Mouse (Mus musculus) embryo, embryonic 11.5 days (tissue): ENCODE data around the gene Syngap1.

Source experiments
- DNase-seq: peaks from one replicate; pipeline ENCODE4 v3.0.0-alpha.2; 2012; ENCODE audit warnings: low read depth, low spot score

The Syngap1 gene

DNA sequence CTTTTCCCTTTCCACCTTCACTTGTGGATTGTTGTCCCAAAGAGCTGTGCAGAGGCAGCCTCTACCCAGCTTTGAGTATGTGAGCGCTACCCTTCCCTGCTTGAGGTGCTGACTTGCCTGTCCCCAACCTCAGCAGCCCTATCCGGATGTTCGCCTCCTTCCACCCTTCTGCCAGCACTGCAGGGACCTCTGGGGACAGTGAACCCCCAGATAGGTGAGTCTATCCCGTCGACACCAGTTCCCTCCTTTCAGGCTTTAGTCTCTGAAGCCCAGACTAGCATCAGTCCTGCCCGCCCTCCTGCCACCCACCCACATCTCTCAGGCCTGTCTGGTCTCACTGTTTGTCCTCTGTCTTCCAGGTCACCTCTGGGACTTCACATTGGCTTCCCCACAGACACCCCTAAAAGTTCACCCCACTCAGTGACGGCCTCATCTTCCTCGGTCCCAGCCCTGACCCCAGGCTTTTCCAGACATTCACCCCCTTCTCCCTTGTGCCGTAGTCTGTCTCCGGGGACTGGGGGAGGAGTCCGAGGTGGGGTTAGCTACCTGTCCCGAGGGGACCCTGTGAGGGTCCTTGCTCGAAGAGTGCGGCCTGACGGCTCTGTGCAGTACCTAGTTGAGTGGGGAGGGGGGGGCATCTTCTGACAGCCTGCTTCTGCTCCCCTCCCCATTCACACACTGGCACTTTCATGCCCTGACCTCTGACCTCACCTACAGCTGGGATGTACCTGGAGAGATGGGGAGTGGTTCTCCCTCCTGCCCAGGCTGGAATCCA, 3.9 kb upstream of the Syngap1 start:
- DNase-seq = no peak

DNA sequence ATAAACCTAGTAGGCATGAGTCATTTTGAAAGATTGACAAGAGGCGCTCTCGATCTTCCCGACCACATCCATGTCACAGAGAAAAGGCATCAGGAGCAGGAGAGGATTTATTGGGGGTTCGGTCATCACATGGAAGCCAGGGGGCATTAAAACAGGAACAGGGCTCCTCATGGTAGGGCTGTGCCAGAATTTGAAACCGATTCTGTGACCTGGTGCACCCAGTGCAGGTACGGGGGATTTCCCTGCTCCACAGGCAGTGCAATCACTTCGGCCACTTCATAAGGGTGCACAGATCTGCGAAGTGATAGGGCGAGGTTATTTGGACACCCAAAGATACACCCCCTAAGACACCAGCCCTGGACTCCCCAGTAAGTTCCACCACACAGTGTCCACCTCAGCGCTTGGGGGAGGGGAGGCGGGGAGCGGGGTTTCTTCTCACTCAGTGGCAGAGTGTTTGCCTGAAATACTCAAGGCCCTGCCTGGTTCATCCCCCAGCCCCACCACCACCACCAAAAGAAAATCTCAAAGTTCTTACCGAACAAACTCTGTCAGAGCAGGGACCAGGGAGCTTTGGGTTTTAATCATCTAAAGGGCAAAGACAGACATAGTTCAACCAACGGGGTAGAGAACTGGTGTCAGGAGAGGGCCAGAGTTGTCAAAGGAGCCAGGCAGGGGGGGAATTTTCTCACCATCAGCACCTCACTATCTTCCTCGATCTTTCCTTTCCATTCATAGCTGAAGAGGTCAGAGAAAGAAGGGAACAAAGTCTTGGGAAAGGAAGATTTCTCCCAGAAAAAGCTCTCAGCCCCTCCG, 3.0 kb upstream of the Syngap1 start:
- DNase-seq = no peak

DNA sequence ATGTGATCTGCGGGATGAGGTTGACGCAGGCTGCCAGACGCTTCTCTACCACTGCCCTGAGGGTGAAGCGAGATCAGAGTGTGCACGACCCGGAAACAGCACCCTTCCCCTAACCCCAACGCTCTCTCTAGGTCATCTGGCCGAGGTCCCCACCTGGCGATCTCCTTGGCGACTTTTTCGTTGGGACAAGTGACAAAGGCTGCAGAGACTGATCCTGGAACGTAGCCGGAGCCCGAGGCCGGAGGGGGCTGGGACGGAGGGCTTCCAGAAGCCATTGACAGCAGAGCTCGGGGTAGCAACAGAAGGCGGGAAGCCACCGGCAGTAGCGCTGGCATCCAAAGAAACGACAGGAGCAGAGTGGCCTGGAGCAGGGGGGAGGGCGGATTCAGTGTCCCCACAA, 2.3 kb upstream of the Syngap1 start:
- no peak for DNase-seq

DNA sequence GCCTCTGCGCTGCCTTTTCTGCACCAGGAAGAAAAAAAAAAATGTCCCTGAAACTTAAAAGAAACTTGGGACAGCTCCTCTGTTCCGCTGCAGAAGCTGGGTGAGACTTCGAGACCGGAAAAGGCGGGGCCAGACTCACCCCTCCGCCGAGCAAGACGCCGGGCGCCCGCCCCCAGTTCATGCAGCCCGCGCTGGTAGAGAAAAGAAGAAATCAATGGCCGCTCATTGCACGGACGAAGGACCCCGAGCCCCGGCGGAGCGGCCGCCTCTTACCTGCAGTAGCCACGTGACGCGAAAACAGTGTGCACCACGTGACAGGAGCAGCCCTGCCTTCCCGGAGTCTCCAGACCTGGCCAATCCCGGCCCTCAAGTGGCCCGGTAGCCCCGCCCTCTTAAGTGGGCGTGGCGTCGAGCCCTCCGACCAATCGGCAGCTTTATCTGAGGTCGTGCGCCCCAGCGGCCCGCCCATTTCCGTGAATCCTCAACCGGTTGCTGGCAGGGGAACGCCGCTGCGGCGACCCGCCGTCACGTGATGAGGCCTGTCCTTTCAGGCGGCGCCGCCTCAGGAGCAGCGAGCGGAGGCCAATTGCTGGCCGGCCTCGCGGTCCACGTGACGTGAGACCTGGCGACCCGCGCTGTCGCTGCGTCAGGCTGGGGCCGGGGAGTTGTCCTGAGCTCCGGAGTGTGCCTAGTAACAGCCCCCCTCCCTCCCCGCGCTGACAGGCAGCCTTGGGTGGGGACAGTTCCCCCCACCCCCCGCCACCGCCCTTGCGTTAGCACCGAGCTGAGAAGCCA, 1.7 kb upstream of the Syngap1 start, which contains the start of gene Cuta:
TSS of gene Cuta (minus strand) at position 392 of the 795 bp plus-strand sequence.
- peak; percentile 99 for DNase-seq

GRCm38 (mm10) chr17:26939973-26940300, 1.1 kb upstream of the Syngap1 start:
- no peak for DNase-seq

DNA sequence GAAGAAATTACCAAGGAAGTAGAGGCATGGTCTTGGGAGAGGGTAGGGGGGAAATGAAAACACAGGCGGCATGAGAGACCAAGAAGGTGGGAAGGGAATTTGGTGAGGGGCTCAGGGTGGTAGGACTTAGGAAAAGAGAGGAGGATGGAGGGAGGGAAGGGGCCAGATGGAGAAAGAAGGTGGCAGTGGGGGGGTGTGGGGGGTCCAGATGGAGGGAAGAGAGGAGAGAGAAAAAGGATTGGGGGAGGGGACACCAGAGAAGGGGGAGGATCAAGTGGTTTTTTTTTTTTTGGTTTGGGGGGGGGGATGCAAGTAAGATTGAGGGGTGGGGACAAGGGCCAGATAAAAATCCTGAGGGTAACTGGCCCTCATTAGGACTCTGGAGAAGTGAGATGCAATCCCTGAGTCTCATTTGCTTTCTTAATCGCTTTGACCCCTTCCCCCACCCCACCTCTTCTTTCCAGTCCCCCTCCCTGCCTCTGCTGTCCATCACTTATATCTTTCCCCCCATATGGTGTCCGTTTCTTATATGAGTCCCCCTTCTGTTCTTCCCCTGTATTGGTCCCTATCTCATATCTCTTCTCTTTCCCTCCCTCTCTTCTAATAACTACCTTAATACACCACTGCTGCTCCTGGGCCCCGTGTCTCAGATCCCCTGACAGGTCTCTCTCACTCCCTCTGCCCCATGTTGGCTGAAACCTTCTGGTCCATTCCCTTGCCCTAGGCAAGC, 953 bp downstream of the Syngap1 start:
- DNase-seq = no peak

- DNase-seq = no peak
Measured at GRCm38 (mm10) chr17:26945824-26946495, 4.9 kb downstream of the Syngap1 start.

GRCm38 (mm10) chr17:26946567-26946966, 5.5 kb downstream of the Syngap1 start:
- no peak for DNase-seq

DNA sequence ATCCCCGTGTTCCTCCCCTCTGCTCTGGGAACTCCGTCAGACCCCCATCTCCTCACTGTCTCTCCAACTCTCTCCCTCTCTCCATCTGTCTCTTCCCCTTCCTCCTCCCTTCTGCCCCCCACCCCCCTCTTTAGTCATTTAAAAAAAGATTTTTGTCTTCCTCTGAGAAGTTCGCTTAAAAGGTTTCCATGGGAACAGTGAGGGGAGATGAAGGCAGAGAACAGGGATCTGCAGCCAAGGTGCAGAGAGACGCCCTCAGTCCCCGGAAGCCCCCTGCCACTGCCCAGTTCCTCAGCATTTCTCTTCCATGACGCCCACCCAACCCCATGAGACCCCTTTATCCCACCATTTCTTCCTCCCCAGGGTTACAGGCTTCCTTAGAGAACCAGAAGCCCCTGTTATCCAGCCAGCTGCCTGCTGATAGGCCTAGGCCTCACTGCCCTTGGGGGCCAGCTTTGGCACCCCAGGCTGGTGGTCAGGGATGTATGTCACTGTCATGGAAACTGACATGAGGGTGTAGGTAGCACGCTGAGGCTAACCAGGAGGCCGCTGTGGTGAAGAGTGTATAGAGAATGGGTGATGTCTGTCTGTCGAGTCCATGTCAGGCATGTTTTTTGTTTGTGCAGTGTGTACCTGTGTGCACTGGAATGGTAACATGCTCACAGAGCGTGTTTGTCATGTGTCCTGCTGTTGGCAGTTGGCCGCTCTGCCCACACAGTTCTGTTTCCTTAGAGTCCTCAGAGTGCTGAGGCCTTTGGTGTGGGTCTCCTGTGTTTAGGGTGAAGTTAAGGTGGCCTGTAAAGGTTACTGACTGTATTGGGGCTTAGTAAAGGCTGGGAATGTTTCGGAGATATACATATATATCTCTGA, 6.4 kb downstream of the Syngap1 start:
- no peak for DNase-seq

DNA sequence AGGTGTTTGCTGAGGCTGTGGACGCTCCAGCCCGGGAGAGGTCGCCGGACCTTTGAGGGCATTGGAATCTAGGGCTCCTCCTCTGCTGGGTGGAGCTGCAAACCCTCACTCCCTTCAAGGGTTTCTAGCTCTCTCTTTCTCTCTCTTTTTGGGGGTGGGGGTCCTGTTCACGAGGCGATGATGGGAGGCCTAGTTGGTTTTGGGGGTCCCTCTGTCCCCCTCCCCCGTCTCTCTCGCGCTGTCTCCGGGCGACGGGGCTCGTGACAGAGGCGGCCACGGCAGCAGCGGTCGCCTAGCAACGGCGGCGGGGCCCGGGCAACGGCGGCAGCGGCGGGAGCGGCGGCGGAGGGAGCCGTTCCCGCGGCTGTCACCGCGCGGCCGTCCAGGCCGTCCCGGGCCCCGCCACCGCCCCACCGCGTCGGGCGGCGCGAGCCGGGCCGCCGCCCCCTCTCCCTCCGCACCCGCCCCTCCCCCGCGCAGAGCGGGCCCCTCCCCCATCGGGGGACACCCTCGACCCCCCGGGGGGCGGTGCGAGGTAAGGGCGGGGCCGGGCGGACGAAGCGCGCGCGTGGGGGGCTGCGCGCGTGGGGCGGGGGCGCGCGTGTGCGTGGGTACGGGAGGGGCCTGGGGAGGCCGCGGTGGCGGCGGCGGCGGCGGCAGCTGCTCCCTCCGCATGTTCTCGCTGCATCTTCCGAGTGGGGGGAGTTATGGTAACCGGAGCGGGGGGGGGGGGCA, 7.4 kb downstream of the Syngap1 start:
- no peak for DNase-seq

DNA sequence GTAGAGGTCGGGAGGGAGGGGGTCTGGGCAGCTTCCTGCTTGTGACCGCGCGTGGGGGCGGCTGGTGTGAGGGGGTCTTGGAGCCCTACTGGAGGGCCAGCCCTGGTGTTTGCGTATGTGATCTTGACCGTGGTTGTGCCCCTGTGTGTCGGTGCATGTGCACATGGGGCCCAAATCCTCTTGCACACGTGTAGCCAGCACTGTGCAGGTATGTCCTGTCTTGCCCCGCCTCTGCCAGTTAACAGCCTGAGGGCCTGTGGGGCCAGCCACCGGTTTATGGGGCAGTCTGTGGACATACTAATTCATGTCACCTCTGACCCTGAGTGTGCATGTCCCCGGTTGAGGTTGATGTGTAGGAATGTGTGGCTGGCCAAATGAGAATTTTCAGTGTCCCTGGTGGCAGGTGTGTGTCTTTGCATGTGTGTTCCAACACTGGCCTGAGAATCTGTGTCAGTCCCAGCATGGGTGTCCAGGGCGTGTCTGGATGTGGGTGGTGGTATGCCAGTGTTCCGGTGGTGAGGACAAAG, 8.1 kb downstream of the Syngap1 start:
- DNase-seq = no peak

GRCm38 (mm10) chr17:26949866-26950265, 8.8 kb downstream of the Syngap1 start:
- DNase-seq = no peak

DNA sequence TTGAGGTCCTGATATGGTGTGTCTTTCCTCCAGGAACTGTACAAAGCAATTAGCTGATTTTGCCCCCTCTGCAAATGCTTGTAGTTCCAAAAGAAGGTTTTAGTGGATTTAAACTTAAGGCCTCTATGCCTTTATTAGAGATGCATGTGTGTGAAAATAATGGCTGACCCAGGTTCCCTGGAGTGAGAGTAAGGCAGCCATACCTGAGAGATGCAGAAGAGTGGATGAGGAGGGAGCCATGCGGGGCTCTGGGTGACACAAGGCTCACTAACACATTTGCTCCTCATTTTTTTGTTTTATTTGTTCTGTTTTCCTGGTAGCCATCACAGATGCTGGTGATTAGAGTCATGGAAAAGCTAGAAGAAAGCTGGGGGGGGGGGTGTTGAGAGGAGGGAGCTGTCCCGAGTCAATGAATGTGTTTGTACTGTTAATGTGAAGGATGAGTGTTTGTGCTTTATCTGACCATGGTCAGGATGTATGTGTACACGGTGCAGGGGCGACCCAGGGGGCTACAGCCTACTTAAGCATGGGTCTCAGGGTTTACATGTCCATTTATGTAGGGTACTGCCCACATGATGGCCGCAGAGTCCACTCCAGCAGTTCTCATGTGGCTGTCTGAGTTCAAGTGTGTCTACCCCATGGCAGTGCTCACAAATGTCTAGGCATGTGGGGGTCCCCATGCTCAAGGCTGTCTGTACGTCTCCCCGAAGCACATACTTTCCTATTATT, 9.7 kb downstream of the Syngap1 start:
- DNase-seq = no peak

- DNase-seq = peak; percentile 76
Measured at GRCm38 (mm10) chr17:26951406-26951805, 10.4 kb downstream of the Syngap1 start.

DNA sequence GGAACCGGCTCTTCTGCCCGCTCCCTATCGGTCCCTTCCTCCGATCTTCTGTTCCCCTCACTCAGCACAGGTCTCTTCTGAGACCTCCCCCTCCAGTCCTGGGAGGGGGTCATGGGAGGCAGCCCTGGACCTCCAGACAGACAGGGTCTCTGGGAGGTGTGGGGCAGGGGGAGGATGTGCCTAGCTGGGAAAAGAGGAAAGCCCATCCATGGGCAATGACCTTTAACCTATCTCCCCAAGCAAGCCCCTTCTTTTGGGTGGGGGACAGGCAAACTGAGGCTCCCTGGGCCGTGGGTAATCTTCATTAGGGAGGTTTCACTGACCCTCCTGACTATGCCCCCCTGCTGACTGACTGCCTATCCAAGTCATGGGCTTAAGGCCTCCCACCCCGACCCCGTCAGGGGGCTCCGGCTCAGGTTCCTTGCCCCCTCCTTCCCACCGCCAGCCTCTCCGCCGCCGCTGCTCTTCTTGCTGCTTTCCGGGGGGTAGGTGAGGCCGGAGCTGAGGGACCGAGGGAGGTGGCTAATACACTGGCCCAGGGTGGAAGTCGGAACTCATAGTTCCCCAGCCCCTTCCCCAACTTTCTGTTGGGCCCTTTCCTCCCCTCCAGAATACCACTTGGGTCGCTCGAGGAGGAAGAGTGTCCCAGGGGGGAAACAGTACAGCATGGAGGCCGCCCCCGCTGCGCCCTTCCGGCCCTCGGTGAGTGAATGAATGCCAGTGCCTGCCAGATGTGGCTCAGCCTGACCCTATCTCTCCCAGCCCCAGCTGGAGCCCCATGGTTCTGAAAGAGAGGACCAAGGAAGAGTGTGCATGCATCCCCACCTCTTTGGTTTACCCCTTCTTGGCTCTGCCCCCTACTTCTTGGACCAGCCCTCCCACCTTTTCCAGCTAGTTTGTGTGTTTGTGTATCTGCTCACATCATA, 11.2 kb downstream of the Syngap1 start:
- DNase-seq = no peak

DNA sequence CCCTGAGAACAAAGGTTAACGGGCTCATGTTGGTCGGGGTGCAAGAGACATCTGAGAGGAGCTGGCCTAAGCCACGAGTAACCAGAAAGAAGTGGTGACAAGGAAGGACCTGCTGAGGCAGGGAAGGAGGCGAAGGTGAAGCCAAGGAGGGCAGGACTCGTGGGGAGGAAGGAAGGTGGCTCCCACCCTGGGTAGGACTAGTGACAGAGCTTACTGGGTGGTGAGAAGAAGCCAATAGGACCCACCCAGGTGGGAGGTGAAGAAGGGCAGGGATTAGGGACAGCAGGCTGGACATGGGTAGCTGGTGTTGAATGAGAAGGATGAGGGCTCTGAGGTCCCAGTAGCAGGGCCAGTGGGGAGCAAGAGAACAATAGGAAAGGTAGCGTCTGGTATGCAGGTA, 12.1 kb downstream of the Syngap1 start:
- DNase-seq = no peak

DNA sequence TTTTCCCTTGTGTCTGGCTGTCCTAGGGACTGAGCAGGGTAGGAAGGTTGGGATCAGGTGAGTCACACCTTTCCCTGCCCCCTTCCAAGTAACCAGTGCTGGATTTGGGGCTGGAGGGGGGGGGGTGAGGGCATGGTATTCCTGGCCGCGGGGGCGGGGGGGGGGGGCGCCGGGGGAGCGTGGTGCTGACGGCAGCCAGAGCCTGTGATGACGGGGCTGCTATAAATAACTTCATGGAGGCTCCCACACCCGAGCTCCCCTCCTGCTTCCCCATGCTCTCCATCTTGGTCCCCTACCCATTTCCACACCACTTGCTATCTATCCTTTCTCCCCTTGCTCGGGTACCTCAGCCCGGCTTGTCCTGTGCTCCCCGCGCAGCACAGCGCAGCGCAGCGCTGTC, 12.7 kb downstream of the Syngap1 start:
- no peak for DNase-seq
